Mouse (Mus musculus) forebrain, embryonic 11.5 days (tissue): ENCODE results near the gene Mrpl53. TPM values are rescaled to one million over a fixed set of nuclear protein-coding genes. Genes with fewer than 3 reads are reported as not detected.
A peak's percentile ranks its signal among the peaks of the same experiment; 100 is the strongest.

ENCODE experiments used
- ATAC-seq: fragments of 200-750 bp; cut with Nextera tagmentation; replicated peaks from 2 replicates; pipeline ENCODE4 v1.8.0; 2017; ENCODE audit warnings: moderate TSS enrichment; ENCODE audit not compliant: low FRiP score
- DNase-seq: peaks from one replicate; pipeline ENCODE4 v3.0.0-alpha.2; 2017; ENCODE audit warnings: low spot score
- H3K27ac ChIP-seq: fragments of 300-500 bp; sonication (generic); 2 replicates; pipeline ENCODE4 v1.5.1; 2014; ENCODE audit warnings: low read depth, low read length
- H3K27me3 ChIP-seq: fragments of 300-500 bp; sonication (generic); 2 replicates; pipeline ENCODE4 v1.6.1; 2014; ENCODE audit warnings: mild to moderate bottlenecking, low read length, mixed read lengths; ENCODE audit not compliant: control insufficient read depth, insufficient read depth
- H3K36me3 ChIP-seq: fragments of 300-500 bp; sonication (generic); 2 replicates; pipeline ENCODE4 v1.6.1; 2014; ENCODE audit warnings: mild to moderate bottlenecking, low read length, moderate library complexity, mixed read lengths; ENCODE audit not compliant: control insufficient read depth, insufficient read depth
- H3K4me1 ChIP-seq: fragments of 300-500 bp; sonication (generic); replicated peaks from 2 replicates; pipeline ENCODE4 v1.6.1; 2014; ENCODE audit warnings: low read length, mixed read lengths; ENCODE audit not compliant: control insufficient read depth, insufficient read depth
- H3K4me2 ChIP-seq: fragments of 300-500 bp; sonication (generic); 2 replicates; pipeline ENCODE4 v1.6.1; 2014; ENCODE audit warnings: low read depth, mild to moderate bottlenecking, low read length, moderate library complexity, mixed read lengths; ENCODE audit not compliant: severe bottlenecking
- H3K4me3 ChIP-seq: fragments of 300-500 bp; sonication (generic); 2 replicates; pipeline ENCODE4 v1.5.1; 2014; ENCODE audit warnings: low read depth, low read length
- H3K9ac ChIP-seq: fragments of 300-500 bp; sonication (generic); 2 replicates; pipeline ENCODE4 v1.6.1; 2014; ENCODE audit warnings: low read length
- H3K9me3 ChIP-seq: fragments of 300-500 bp; sonication (generic); 2 replicates; pipeline ENCODE4 v1.6.1; 2016; ENCODE audit warnings: low read length, mixed read lengths; ENCODE audit not compliant: control insufficient read depth
- WGBS: fragments of 180-500 bp; shearing (Covaris S2); extraction: QIAGEN DNeasy Blood & Tissue Kit; methylation state at CpG from one replicate; pipeline ENCODE4 v1.1.7; 2014; 5-methylcytosine and 5-hydroxymethylcytosine counted together
- polyA plus RNA-seq: library from polyadenylated mRNA; unstranded; fragments of >200 nt; fragmentation: Nextera tagmentation; extraction: Ambion mirVana; gene quantifications from 2 replicates; pipeline ENCODE4 v1.2.1, GENCODE M21; 2014

Gene Mrpl53
- 116 and 123 TPM in 2 replicates for polyA plus RNA-seq

GRCm38 (mm10) chr6:83108762-83109668, at the start of gene Mrpl53:
Gene Mrpl53, plus strand, starts transcription at chr6:83109040.
- peak within 1 kb of the TSS; percentile 76 for H3K4me3 ChIP-seq
- no peaks in the 10 kb centered on the region for H3K36me3 ChIP-seq
- peak within 1 kb of the TSS; percentile 83 for H3K9ac ChIP-seq
- H3K4me2 ChIP-seq = peak within 1 kb of the TSS; percentile 85
- ATAC-seq = peak; percentile 88
- no peaks in the 10 kb centered on the region for H3K27me3 ChIP-seq
- peak within 1 kb of the TSS; percentile 70 for H3K27ac ChIP-seq
- peak; percentile 87 for DNase-seq
- peaks cover 15% of the 10 kb centered on the region for H3K4me1 ChIP-seq
- H3K9me3 ChIP-seq = no peaks in the 10 kb centered on the region
- WGBS = under 1% methylated on average over 76 of the region's 76 CpGs

GRCm38 (mm10) chr6:83065995-83066394, 42.8 kb upstream of the Mrpl53 start:
- Histone ChIP-seq H3K4me3 (no peak overlapping the region), H3K9ac (no peak overlapping the region), H3K9me3 (no peaks in the 10 kb centered on the region), H3K27ac (no peak overlapping the region), H3K36me3 (no peaks in the 10 kb centered on the region), H3K27me3 (peaks cover 83% of the 10 kb centered on the region), H3K4me1 (peaks cover 14% of the 10 kb centered on the region; the same call in 1 of the 2 replicates), H3K4me2 (no peak overlapping the region)
- ATAC-seq = no peak
- 37% methylated on average over 8 of the region's 8 CpGs for WGBS
- DNase-seq = no peak

- Histone ChIP-seq H3K27ac (no peak overlapping the region), H3K9ac (no peak overlapping the region), H3K4me2 (no peak overlapping the region), H3K36me3 (no peaks in the 10 kb centered on the region), H3K4me3 (no peak overlapping the region), H3K9me3 (no peaks in the 10 kb centered on the region), H3K27me3 (peaks cover 88% of the 10 kb centered on the region), H3K4me1 (peaks cover 14% of the 10 kb centered on the region; the same call in 1 of the 2 replicates)
- WGBS = 24% methylated on average over 6 of the region's 6 CpGs
- ATAC-seq (no peak), DNase-seq (no peak)
Measured at GRCm38 (mm10) chr6:83066441-83066840, 42.4 kb upstream of the Mrpl53 start.

GRCm38 (mm10) chr6:83068221-83068620, 40.6 kb upstream of the Mrpl53 start:
- ATAC-seq (no peak), DNase-seq (no peak)
- WGBS = 4% methylated on average over 8 of the region's 8 CpGs
- no peak overlapping the region for H3K4me3 ChIP-seq
- H3K36me3 ChIP-seq = no peaks in the 10 kb centered on the region
- no peaks in the 10 kb centered on the region for H3K9me3 ChIP-seq
- peaks cover 14% of the 10 kb centered on the region; the same call in 1 of the 2 replicates for H3K4me1 ChIP-seq
- no peak overlapping the region for H3K9ac ChIP-seq
- no peak overlapping the region for H3K4me2 ChIP-seq
- H3K27me3 ChIP-seq = peaks cover 97% of the 10 kb centered on the region
- H3K27ac ChIP-seq = no peak overlapping the region

GRCm38 (mm10) chr6:83068706-83069487, 39.9 kb upstream of the Mrpl53 start:
- ATAC-seq (no peak), DNase-seq (peak; percentile 64)
- Histone ChIP-seq H3K36me3 (no peaks in the 10 kb centered on the region), H3K9me3 (no peaks in the 10 kb centered on the region), H3K27ac (no peak overlapping the region), H3K4me1 (peaks cover 14% of the 10 kb centered on the region; the same call in 1 of the 2 replicates), H3K9ac (no peak overlapping the region), H3K27me3 (peaks cover 96% of the 10 kb centered on the region), H3K4me3 (no peak overlapping the region), H3K4me2 (peak overlapping the region; percentile 27; the same call in 1 of the 2 replicates)
- WGBS = under 1% methylated on average over 81 of the region's 81 CpGs

- ATAC-seq = peak; percentile 32; the same call in 1 of the 2 replicates
- Histone ChIP-seq H3K36me3 (no peaks in the 10 kb centered on the region), H3K9ac (no peak overlapping the region), H3K9me3 (no peaks in the 10 kb centered on the region), H3K27me3 (peaks cover 96% of the 10 kb centered on the region), H3K4me2 (peak overlapping the region; percentile 24), H3K27ac (no peak overlapping the region), H3K4me3 (peak overlapping the region; percentile 6; the same call in 1 of the 2 replicates), H3K4me1 (peaks cover 14% of the 10 kb centered on the region; the same call in 1 of the 2 replicates)
- peak; percentile 70 for DNase-seq
- under 1% methylated on average over 69 of the region's 69 CpGs for WGBS
Measured at GRCm38 (mm10) chr6:83069488-83070246, 39.2 kb upstream of the Mrpl53 start.

- 0% methylated on average over 10 of the region's 10 CpGs for WGBS
- Histone ChIP-seq H3K4me3 (peak within 1 kb of the TSS; percentile 6; the same call in 1 of the 2 replicates), H3K9me3 (no peaks in the 10 kb centered on the region), H3K36me3 (no peaks in the 10 kb centered on the region), H3K9ac (no peak within 1 kb of the TSS), H3K4me2 (peak within 1 kb of the TSS; percentile 24), H3K27me3 (peaks cover 92% of the 10 kb centered on the region), H3K27ac (no peak within 1 kb of the TSS), H3K4me1 (peaks cover 14% of the 10 kb centered on the region; the same call in 1 of the 2 replicates)
- ATAC-seq (no peak), DNase-seq (no peak)
Measured at GRCm38 (mm10) chr6:83070247-83070310, 38.8 kb upstream of the Mrpl53 start, which contains the start of gene Tlx2. Gene Tlx2, minus strand, starts transcription at chr6:83070293.
